Mouse (Mus musculus) spleen, adult 2 months (tissue): Measurements from ENCODE around the gene Oit1. TPM values are rescaled to one million over a fixed set of nuclear protein-coding genes. Genes with fewer than 3 reads are reported as not detected.

Experiments used
- DNase-seq, 2 experiments: peaks; one replicate each; pipeline versions ENCODE4 v3.0.0 to v3.0.0-alpha.2; 2012 to 2021; ENCODE audit warnings: low spot score in 2 of 2, low read depth in 1 of 2
- H3K27ac ChIP-seq: fragments of 200-500 bp; 2 replicates; pipeline ENCODE4 v1.5.1; 2012; ENCODE audit warnings: low read length, inconsistent platforms; ENCODE audit not compliant: insufficient read depth
- H3K27me3 ChIP-seq: fragments of 200-500 bp; 2 replicates; pipeline ENCODE4 v1.6.1; 2012; ENCODE audit warnings: mild to moderate bottlenecking, moderate library complexity, low read length, inconsistent platforms; ENCODE audit not compliant: control insufficient read depth, insufficient read depth
- H3K36me3 ChIP-seq: fragments of 200-500 bp; 2 replicates; pipeline ENCODE4 v1.6.1; 2012; ENCODE audit warnings: mild to moderate bottlenecking, low read length, inconsistent platforms; ENCODE audit not compliant: control insufficient read depth, insufficient read depth
- H3K4me1 ChIP-seq: fragments of 200-500 bp; 2 replicates; pipeline ENCODE4 v1.6.1; 2011; ENCODE audit warnings: inconsistent platforms; ENCODE audit not compliant: control insufficient read depth, insufficient read depth, insufficient read length
- H3K4me3 ChIP-seq: fragments of 200-500 bp; 2 replicates; pipeline ENCODE4 v1.5.1; 2011; ENCODE audit warnings: mild to moderate bottlenecking, inconsistent platforms; ENCODE audit not compliant: insufficient read depth, insufficient read length; ENCODE audit errors: extremely low read depth
- CTCF ChIP-seq: fragments of 200-500 bp; IDR thresholded peaks from 2 replicates; pipeline ENCODE4 v1.5.1; 2011; ENCODE audit warnings: mild to moderate bottlenecking, inconsistent platforms; ENCODE audit not compliant: insufficient read depth, insufficient read length, insufficient replicate concordance; ENCODE audit errors: extremely low read depth
- POLR2A ChIP-seq: fragments of 200-500 bp; IDR thresholded peaks from 2 replicates; pipeline ENCODE4 v1.6.1; 2011; ENCODE audit warnings: low read depth, low read length, inconsistent platforms
- WGBS: fragments of 180-500 bp; shearing (Covaris S2); methylation state at CpG from one replicate; pipeline ENCODE4 v1.1.7; 2018; 5-methylcytosine and 5-hydroxymethylcytosine counted together
- polyA plus RNA-seq: library from polyadenylated mRNA; depleted of rRNA; stranded (reverse); fragments of >200 nt; gene quantifications from 2 replicates; pipeline ENCODE4 v1.2.3, GENCODE M21; 2012

Gene Oit1
- polyA plus RNA-seq, 1 experiment = 0.16 TPM

DNA sequence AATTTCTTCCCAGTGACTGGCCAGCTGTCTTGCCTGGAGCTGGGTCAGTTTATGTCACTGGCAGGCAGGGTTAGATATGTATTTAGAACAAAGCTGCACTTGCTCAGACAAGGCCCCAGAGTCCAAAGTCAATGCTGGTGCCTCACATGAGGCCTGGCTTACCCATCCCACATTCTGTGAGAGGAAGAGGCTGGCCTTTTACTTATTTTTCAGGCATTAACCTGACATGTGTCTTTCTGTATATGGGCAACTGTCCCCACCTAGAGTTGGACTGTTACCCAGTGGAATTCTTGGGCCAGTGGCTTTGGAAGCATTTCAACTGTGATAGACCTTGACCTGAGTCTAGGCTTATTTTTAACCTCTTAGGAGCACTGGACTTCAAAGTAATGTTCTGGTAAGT, 51.6 kb downstream of the Oit1 start:
- DNase-seq = no peak
- Histone ChIP-seq H3K36me3 (no peaks in the 10 kb centered on the region), H3K4me3 (no peak overlapping the region), H3K4me1 (no peaks in the 10 kb centered on the region), H3K27ac (no peak overlapping the region), H3K27me3 (no peaks in the 10 kb centered on the region)
- TF ChIP-seq POLR2A = no peak
- TF ChIP-seq CTCF = no peak

- no peaks in the 10 kb centered on the region for H3K4me1 ChIP-seq
- H3K4me3 ChIP-seq = no peak overlapping the region
- TF ChIP-seq CTCF (no peak), POLR2A (no peak)
- DNase-seq = no peak
- no peaks in the 10 kb centered on the region for H3K36me3 ChIP-seq
- 78% methylated on average over 4 of the region's 4 CpGs for WGBS
- no peaks in the 10 kb centered on the region for H3K27me3 ChIP-seq
- no peak overlapping the region for H3K27ac ChIP-seq
These were observed 52.8 kb downstream of the Oit1 start for GRCm38 (mm10) chr14:8325746-8326145.

DNA sequence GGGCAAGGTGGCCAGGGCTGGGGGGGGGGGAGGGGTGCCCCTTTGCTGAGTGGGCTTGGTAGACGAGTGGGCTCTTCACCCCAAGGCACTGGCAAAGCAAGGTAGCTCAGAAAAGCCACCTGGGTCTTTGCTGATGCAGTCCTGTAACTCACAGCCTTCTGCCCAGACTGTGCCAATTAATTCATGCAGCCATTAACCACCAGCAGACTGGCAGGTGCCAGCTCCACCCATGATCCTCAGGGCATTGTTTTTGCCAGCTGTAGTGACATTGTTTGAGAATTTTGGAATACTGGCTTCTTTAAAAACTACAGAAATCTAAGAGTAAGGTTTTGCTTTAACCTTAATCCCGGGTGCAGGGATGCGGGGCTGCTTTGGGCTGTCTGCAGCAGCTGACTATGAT, 58.0 kb downstream of the Oit1 start:
- 83% methylated on average over 3 of the region's 3 CpGs for WGBS
- H3K36me3 ChIP-seq = no peaks in the 10 kb centered on the region
- no peaks in the 10 kb centered on the region; the same call in 1 of the 2 replicates for H3K27me3 ChIP-seq
- H3K4me1 ChIP-seq = no peaks in the 10 kb centered on the region
- DNase-seq = no peak
- H3K27ac ChIP-seq = no peak overlapping the region
- no peak for TF ChIP-seq POLR2A
- TF ChIP-seq CTCF = no peak
- H3K4me3 ChIP-seq = no peak overlapping the region

DNA sequence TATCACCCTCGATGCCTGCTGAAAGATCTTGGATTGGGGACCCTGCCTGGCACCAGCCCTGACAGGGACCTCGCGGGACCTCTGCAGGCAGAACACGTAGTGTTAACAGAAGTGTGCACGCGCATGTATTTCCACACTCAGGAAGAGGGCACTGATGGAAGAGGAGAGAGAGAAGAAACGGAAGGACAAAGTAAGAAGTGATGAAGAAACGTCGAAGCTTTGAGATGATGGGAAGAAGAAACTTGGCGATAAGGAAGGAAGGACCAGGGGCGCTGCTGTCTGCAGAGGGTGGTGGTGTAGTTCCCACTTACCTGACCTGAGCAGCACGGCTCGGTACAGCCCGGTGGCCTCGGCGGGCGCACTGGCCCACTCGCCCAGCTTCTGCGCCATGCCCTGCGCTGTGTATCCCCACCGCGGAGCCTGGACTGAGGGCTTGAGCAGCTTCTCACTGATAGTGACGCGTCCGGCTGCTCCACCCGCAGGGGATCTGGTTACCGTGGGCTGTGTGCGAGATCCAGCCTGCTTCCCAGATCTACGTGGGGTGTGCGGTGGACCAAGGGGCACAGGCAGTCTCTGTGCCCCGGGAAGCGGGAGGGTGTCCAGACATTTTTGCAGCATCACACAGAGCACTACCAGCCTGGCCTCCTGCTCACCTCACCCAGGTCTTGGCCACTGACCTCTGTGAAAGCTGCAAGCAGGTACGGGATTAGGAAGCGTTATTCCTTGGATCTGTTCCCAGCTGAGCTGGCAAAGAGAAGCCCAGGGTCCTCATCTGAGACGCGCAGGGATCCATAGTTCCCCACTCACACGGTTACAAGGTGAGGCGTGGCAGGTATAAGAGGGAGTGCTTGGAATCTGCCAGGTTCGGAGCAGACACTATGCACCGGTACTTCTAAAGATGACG, 61.1 kb downstream of the Oit1 start, which contains the start of gene Fam107a:
Gene Fam107a, minus strand, starts transcription at position 830 of the 904 bp plus-strand sequence.
- Histone ChIP-seq H3K4me3 (no peak within 1 kb of the TSS), H3K4me1 (no peaks in the 10 kb centered on the region), H3K27ac (no peak within 1 kb of the TSS), H3K27me3 (no peaks in the 10 kb centered on the region; the same call in 1 of the 2 replicates), H3K36me3 (no peaks in the 10 kb centered on the region)
- TF ChIP-seq CTCF = no peak
- TF ChIP-seq POLR2A = no peak
- WGBS = 19% methylated on average over 41 of the region's 41 CpGs
- no peak for DNase-seq

- Histone ChIP-seq H3K27me3 (no peaks in the 10 kb centered on the region; the same call in 1 of the 2 replicates), H3K4me3 (no peak overlapping the region), H3K36me3 (no peaks in the 10 kb centered on the region), H3K4me1 (no peaks in the 10 kb centered on the region), H3K27ac (no peak overlapping the region)
- TF ChIP-seq POLR2A (no peak), CTCF (no peak)
- DNase-seq = no peak
- WGBS = 12% methylated on average over 23 of the region's 23 CpGs
These were observed 62.0 kb downstream of the Oit1 start for GRCm38 (mm10) chr14:8316366-8317193.

DNA sequence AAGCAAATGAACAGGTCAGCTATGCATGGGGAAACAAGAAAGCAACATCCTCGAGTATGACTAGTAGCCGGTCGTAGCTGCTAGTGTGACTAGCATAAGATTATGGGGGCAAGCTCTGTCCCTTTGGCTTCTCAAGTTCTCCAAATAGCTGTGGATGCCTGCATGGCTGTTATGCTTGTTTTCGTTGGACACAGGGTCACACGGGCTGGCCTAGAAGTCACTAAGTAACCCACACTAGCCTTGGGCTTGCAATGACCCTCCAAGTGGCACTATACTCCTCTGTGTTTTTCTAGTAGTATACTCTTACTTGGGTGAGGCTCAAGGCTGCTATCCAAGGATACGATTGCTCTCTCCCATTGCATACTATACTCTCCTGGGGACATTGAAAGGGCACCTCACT, 63.4 kb downstream of the Oit1 start:
- no peaks in the 10 kb centered on the region for H3K36me3 ChIP-seq
- H3K4me1 ChIP-seq = no peaks in the 10 kb centered on the region
- TF ChIP-seq POLR2A = no peak
- no peak for TF ChIP-seq CTCF
- WGBS = 84% methylated on average over 6 of the region's 6 CpGs
- H3K27ac ChIP-seq = no peak overlapping the region
- no peak for DNase-seq
- no peaks in the 10 kb centered on the region; the same call in 1 of the 2 replicates for H3K27me3 ChIP-seq
- H3K4me3 ChIP-seq = no peak overlapping the region
